Mouse (Mus musculus) left cerebral cortex, adult 18-20 months (tissue): ENCODE measurements around the gene Supt6. TPM values are rescaled to one million over a fixed set of nuclear protein-coding genes. Genes with fewer than 3 reads are reported as not detected.
A peak's percentile ranks its signal among the peaks of the same experiment; 100 is the strongest.

Source experiments
- DNase-seq, 2 experiments: peaks; one replicate each; pipeline ENCODE4 v3.0.0; 2021 to 2022; ENCODE audit warnings: low spot score in 2 of 2, mixed read lengths in 1 of 2
- total RNA-seq, 2 experiments: library from RNA; stranded (reverse); gene quantifications; 2 replicates each; pipeline ENCODE4 v1.2.3; 2021

Supt6 gene
- total RNA-seq, 2 experiments from 2014 or later, result 93.8 to 96.5 TPM

DNA sequence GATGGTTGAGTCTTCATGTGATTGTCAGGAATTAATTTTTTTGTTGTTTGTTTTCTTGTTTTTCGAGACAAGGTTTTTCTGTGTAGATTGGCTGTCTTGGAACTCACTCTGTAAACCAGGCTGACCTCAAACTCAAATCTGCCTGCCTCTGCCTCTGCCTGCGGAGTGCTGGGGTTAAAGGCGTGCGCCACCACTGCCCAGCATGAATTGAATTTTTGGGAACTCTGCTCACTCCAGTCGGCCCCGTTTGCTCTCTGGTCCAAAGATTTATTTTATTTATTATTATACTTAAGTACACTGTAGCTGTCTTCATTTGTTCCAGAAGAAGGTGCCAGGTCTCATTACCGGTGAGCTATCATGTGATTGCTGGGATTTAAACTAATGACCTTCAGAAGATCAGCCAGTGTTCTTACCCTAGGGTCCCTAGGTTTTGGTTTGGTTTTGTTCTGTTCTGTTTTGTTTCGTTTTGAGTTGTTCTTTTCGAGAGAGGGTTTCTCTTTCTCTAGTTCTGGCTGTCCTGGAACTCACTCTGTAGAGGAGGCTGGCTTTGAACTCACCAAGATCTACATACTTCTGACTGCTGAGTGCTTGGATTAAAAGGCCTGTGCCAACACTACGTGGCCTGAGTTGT lies 61.8 kb downstream of the Supt6 start:
- DNase-seq, result no peak

DNA sequence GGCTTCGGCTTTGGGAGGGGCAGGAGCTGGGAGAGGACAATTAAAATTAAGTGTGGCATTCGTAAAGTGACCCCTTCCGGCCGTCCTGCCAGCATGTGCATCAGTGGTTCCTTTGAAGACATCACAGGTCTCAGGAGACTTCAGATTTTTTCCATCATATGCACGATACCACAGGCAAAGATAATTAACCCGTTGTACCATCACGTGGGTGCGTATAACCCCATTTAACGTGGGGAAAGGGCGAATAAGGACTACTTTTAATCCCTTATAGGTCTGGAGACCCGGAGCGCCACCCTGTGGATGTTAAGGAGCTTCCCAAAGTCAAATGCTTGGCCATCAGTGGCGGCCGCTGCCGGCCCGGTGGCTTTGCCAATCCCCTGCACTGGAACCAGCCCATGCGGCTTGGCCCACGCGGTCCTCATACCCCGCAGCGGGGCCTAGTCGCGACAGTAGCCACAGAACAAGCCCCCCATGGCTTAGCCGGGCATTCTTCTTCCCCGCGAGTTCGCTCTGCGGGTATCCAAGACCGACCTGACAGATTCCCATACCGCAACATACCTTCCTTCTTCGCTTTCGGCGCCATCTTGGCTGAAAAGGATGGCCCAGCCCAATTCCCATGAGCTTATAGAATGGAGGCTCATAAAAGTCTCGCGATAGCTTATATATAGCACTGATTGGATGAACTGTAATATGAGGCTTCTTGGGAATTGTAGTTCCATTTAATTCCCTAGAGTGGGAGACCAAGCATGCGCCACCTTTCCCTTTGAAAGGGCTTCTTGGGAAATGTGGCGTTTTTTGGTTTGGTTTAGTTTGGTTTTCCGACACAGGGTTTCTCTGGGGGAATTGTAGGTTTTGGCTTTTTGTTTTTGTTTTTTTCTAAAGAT lies 62.6 kb downstream of the Supt6 start, which contains the start of gene Rpl23a:
Gene Rpl23a (minus strand): TSS at position 624 of the 884 bp plus-strand sequence.
- peak; percentile 79 to 86 for DNase-seq

DNA sequence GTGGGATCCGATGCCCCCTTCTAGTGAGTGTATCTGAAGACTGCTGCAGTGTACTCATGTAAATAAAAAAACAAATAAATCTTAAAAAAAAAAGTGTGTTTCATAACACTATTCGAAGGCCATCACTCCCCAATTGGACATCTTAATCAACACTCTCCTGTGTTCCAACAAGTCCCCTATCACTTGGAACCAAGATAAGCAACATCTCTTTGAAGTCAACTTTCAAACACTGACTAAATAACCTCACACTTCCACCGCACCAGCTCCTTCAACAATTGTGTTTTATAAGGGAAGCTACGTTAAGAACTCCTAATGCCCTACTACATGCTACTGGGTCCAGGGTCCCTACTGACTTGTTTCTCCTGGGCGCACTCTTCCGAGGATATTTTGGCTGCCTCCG lies 63.3 kb downstream of the Supt6 start:
- DNase-seq, result no peak

DNA sequence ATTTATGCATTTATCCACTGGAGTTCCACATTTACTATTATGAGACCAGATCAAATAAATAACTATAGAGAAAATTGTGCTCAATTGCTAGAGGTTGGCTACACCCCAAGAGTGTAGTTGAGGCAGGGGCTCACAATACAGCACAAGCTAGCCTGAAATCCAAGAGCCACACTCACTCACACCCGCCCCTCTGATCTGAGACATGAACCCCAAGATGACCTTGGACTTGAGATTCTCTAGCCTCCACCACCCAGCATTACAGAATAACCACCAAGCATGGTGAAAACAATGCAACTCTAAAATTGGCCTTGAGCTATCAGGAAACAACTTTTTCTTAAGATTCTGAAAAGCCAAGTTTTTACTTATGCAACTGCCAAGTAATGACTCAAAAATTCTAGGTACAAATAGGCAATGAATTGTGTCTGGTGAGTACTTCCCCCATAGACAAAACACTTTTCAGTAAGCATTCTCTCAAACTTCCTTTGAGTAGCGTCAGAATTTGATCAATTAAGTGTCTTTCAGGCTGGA lies 63.9 kb downstream of the Supt6 start:
- DNase-seq, result no peak

DNA sequence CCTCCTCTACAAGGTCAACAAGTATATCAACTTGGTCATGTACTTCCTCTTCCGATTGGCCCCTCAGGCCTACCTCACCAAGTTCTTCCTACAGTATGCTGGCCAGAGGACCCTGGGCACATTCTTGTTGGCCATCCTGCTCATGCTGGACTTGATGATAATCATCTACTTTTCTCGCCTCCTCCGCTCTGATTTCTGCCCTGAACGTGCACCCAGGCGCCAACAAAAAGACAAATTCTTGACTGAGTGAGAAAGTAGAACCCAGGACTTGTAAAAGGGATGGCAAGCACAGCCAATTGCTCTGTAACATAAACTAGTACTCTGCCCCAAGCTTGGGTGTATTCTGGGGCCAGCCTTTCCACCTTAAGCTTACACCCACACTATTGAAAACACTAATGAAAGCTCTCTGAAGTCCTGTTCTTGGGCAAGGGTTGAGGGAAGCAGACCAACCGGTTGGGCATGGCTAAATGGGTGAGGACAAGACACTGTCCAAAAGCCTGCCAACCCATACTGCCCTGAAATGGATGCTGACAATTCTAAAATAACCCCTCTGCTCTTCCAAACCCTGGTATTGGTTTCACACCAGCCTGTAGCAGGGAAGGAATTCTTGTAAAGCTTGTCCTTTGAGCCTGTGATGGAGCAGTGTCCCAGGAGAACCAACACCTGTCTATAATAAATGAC lies 65.6 kb downstream of the Supt6 start:
- no peak for DNase-seq

DNA sequence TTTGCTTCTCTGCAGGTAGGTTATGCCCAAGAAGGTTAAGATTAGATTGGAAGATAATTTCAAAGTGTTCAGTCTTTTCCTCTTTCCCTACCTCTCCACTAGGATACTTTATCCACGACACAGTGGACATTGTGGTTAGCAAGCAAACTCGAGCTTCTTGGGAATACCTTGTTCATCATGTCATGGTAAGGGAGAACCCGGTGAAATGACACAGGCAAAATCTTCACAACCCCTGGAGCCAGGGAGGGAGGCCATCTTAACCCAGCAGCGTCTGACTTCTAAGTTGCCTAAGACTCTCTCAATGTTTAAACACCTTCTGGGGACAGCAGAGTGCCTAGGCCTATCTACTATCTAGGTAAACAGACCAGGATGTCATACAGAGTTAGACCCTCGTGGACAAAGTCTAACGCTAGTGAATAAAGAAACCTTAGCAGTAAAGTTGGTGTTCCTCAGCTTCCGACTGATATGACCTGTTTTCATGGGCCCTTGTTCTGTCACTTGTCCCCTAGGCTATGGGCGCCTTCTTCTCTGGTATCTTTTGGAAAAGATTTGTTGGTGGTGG lies 66.3 kb downstream of the Supt6 start:
- no peak for DNase-seq

DNA sequence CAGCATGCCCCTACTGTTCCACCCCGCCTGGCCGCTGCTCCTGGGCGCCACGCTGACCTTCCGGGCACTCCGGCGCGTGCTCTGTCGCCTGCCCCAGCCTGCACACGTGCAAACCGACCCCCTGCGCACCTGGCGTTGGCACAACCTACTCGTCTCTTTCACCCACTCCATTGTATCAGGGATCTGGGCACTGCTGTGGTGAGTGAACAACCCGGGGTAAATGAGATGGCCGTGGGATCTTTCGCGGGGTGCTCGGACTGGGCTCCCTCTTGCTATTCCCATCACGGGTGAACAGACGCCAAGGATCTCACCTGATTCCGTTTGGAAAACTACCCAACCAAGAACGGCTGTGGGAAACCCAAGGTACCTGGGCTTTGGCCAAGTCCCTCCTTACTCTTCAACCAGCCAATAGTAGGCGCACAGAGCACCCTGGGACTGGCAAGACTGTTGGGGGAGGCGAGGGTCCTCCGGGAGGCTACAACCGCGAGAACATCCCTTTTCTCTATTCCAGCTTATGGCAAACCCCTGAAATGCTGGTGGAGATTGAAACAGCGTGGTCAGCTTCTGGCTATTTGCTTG lies 66.8 kb downstream of the Supt6 start:
- peak in 1 of 2 experiments; percentile 45 for DNase-seq

DNA sequence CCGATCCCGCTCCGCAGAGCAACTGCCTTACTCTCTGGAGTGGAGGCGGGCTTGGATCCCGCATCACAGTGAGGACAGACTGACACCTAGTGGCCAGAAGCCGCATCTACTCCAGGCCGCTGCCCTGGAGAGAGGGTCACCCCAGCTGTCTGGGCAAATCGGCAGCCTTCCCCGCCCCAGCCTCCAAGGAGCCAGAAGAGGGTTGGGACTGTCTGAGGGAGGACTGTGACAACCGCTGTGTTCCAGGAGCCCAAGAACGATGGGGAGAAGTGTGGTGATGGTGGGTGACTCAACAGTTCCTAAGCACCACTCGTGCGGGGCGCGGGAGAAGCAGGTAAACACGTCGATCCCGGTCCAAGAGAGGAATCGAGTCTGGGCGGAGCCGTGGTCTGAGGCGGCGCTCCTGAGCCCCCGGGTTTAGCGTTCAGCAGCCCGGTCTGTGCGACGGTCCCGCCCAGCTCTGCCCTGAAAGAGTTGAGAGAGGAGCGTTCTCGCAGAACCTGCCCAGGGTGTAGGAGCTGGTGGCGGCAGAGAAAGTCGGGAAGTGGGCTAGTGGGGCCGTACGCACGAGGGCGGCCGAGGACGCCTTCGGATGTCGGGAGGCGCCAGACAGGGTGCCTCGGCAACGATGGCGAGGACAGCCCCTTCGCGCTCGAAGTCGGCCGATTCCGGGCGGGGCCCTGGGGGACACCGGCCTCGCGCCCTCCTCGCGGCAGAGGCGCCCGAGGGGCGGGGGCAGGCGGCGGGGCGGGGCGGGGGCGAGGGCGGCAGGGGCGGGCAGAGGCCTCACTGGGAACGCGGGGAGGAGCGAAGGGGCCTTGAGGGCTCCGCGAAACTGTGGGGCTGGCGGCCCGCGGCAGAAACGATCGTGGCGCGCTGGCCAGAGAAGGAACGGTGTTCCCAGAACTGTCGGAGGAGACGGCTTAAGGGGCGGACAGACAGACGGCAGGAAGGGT lies 67.6 kb downstream of the Supt6 start:
- peak; percentile 92 to 93 for DNase-seq

DNA sequence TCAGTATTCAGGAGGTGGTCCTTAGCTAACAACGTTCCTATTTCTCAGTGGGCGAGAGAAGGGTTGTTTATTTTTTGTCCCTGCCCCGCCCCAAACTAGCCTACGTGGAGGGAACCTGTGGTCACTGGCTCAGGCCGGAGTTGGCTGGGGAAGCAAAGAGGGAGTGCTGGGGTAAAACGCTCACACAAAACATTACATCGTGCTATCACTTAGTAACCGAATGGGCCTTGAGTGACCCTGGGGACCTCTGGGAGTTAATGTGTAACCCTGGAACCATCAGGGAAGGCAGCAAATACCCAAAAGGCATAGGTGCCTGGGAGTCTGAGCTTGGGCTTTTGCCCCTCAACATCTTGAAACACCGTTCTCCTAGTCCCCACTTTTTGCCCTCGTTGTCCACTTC lies 68.3 kb downstream of the Supt6 start:
- DNase-seq, result no peak

DNA sequence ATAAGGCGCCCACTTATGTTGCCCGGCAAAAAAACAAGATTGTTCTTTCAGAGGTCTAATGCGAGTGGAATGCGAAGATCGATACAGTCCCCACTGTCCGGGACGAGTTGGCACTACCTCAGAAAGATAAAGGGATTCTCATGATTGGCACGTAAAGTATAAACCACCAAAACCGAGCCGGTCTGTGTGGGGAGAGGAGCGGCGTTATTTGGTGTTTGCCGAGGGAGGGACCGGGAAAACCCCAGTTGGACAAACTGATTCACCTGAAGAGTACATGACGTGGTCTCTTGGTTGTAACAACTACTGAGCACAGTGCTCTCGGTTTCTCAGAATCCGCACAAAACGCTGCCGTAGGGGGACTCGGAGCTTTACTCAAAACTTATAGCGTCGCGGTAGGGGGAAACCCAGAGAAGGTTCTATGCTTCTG lies 68.9 kb downstream of the Supt6 start:
- DNase-seq, result no peak

DNA sequence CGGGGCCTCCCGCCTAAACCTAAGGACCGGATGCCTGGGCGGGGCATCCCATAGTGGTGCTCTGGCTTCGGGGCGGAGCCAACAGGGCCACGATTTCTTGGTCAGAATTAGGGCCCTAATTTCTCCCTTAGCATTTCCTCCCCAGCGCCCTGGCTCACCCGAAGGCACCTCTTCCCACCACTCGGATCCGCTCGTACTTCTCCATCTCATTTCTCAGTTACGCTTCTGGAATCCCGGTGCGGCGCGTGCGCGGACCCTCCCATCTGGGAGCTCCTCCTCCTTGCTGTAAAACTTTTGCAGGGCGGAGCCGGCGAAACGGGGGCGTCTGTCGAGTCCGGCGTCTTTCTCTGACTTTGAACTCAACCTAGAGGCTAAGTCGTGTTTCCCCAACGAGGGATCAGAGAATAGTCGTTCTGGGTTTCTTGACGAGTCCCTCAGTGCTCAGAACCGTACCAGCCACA lies 69.4 kb downstream of the Supt6 start, which contains the start of the genes Nek8 and Tlcd1:
Gene Nek8 (minus strand): TSS at position 274 of the 461 bp plus-strand sequence.
Gene Tlcd1 (plus strand): TSS at position 310 of the 461 bp plus-strand sequence.
- DNase-seq, result peak; percentile 76 to 78

DNA sequence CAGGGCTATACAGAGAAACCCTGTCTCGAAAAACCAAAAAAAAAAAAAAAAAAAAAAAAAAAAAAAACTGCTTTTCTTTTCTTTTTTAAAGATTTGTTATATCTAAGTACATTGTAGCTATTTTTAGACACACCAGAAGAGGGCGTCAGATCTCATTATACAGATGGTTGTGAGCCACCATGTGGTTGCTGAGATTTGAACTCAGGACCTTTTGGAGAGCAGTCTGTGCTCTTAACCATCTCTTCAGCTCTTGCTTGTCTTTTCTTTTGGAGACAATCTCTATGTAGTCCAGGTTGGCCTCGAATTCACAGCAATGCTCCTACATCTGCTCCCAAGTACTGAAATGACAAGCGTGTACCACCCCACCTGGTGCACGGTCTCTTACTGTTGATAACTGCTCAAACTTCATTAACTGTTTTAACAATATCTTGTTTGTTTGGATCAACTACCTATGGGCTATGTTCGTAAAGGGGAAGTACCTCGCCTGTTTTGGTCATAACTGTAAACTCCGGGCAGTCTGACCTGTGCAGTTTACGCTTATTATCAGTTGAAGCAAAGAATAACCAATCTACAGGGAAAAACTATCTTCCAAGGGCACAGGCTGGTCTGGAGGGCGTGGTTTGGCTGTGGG lies 69.9 kb downstream of the Supt6 start:
- DNase-seq, result no peak

DNA sequence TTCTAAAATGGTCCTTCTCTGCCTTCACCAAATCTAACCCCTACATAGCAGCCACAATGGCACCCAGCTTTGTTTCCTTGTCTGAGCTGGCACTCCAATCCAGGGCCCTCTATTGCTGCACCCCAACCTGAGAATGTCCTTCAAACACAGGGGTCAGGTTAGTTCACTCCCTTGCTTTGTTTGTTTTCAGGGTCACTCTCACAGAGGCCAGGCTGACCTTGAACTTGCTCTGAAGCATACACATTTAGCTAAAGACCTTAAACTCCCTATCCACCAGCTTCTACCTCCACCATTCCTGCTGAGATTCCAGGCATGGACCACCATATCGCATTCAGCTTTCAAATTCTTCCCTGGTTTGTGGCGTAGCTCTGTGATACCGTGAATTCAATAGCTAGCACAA lies 71.3 kb downstream of the Supt6 start:
- DNase-seq, result no peak

DNA sequence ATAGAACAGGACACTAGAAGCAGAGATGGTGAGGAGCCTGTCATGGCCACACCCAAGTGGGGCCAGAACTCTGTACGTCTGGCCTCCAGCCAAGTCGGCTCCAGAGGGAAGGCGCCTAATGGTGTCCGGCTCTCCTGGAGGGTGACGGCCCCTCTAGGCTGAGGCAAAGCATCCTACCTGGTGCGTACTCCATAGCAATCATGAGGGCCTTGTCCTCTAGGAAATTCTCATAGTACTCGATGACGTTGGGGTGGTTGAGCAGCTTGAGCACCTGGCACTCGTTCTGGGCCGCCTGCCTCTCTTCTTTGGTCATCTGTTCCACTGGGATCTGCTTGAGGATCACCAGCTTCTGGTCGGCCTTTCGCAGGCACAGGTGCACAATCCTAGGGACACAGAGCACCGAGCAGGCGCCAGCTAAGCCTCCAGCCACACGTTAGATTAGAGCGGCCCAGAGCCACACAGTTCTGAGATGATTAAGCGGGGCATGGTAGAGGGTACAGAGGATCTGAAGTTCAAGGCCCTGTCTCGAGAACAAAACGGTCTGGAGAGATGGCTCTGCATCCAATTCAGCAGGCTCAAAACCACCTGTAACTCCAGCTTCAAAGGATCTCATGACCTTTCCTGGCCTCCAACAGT lies 72.9 kb downstream of the Supt6 start:
- no peak for DNase-seq

DNA sequence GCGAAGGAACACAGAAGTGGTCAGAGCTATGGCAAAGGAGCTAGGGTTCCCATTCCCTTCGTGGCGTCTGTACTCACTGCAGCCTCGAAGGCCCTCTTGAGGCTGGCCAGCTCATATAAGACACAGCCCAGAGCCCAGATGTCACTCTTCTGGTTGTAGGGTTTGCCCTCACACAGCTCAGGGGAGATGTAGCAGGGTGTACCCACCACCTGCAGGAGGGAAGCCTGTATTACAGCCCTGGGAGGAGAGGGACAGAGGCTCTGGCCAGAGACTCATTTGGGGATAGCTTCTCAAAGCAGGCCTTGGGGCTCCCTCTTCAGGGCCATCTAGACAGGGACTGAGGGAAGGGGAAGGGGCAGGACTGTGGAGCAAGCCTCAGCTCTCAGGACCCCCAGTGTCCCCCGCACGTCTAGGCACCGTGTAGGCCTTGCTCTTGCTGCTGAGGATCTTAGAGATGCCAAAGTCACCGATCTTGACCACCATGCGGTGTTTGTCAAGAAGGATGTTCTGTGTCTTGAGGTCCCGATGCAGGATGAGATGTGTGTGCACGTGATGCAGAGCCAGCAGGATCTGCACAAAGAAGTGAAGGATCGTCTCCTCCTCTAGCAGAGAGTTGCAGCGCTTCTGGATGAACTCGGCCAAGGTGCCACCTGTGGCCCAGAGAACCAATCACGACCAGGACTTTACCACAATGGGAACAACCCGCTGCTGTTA lies 73.6 kb downstream of the Supt6 start:
- DNase-seq, result no peak

DNA sequence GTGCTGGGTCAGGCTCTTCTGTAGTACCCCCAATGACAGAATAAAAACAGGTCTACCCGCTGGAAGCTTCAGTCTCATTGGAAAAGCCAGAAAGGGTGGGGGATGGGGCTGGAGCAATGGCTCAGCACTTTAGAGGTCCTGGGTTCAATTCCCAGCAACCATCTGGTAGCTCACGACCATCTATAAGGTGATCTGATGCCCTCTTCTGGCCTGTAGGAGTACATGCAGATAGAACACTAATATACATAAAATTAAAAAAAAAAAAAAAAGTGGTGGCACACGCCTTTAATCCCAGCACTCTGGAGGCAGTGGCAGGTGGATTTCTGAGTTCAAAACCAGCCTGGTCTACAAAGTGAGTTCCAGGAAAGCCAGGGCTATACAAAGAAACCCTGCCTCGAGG lies 74.5 kb downstream of the Supt6 start:
- no peak for DNase-seq

DNA sequence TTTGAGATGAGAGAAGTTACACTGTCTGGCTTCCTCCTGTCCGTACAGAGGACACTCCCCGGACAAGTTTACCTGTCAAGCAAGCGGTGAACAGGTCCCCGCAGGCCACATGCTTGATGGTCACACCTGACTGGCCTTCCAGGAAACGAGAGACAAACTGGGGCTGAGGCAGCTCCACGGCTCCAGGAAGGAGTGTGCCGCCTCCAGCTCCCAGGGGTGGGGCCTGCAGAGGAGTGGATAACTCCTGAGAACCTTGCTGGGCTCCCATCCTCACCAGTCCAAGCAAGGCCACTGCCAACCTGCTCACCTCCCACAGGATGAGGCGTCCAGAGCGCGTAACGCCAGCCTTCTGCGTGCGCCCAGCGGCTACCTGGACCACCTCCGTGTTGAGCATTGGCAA lies 75.5 kb downstream of the Supt6 start:
- DNase-seq, result no peak
